Mouse (Mus musculus) adrenal gland, postnatal 10 days (tissue): ENCODE data around the gene Rsph1. TPM values are rescaled to one million over a fixed set of nuclear protein-coding genes. Genes with fewer than 3 reads are reported as not detected.

ENCODE experiments used
- DNase-seq: peaks from one replicate; pipeline ENCODE4 v3.0.0; 2021; ENCODE audit warnings: mixed read lengths
- total RNA-seq, 2 experiments: library from RNA; stranded (reverse); gene quantifications; 2 replicates each; pipeline ENCODE4 v1.2.3; 2021

The Rsph1 gene
- total RNA-seq, 2 experiments from 2014 or later: 3.5 to 4.6 TPM

GRCm38 (mm10) chr17:31258310-31258865 lies 18.8 kb downstream of the Rsph1 start:
- DNase-seq: no peak

DNA sequence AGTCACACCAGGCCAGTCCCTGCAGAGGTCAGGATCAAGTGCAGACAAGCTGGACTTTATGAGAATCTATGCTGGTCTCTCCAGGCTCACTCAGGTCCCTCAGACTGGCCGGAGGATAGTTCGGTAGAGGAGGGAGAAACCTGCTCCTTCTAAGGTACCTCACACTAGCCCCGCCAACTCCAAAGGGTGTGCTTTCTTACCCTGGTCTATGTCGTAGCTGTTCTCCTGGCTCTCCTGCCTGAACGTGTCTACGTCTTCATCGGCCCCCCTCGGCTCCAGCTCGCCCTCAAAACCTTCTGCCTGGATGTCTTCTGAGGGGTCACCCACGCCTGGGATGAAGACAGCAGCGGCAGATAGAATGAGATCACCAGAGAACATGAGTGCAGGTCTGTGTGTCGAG lies 19.3 kb downstream of the Rsph1 start:
- DNase-seq: no peak

- no peak for DNase-seq
These were observed 20.0 kb downstream of the Rsph1 start for GRCm38 (mm10) chr17:31257149-31257548.

DNA sequence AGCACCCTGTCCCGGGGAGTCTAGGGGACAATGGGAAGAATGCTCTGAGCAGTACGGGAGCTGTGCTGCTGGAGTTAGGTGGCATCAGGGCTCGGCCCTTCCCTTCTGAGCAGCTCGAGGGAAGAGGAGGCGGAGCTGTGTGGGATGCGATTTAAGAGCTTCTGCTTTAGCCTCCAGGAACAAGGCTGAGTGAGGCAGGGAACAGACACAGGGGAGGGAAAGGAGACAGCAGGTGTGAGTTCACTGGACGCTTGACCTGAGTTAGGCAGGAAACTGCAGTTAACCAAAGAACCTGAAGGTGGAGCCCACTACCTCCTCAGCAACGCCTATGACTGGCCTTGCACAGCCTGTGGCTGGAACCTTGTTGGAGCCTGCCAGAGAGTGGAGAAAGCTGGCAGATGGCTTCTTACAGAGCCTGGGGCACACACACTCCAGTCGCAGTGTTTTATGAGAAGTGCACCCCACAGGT lies 22.7 kb downstream of the Rsph1 start:
- peak; percentile 89 for DNase-seq

- DNase-seq: no peak
These were observed 23.2 kb downstream of the Rsph1 start for GRCm38 (mm10) chr17:31253951-31254350.

DNA sequence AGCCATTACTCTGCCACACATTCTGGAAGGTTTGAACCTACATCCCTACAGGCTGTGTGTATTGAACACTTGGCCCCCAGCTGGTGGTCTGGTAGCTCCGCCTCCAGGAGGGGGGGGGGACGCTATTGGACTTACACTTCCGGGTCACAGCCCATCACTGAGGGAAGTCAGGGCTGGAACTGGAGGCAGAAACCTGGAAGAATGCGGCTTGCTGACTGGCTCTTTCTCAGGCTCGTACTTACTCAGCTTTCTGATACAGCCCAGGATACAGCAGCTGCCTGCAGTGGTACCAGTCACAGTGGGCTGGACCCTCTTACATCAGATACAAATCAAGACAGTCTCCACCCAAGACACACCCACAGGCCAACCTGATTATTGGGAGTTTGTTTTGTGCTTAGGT lies 30.0 kb downstream of the Rsph1 start:
- no peak for DNase-seq

DNA sequence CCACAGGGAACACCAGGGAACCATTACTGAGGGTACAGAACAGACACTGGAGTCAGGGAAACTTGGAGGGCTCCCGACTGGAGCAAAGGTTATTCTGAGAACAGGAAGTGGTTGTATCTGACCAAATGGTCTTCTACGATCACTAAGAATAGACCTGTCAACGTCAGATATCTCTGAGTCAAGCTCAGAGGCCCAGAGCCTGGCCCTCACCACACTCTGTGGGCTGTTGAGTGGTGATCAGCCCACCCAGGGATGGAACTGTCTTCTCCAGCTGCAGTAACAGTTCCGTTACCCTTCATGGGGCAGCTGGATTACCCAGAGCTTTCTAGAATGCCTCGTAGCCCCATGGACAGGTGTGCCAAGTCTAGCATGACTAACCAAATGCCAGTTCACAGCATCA lies 31.9 kb downstream of the Rsph1 start:
- DNase-seq: no peak

DNA sequence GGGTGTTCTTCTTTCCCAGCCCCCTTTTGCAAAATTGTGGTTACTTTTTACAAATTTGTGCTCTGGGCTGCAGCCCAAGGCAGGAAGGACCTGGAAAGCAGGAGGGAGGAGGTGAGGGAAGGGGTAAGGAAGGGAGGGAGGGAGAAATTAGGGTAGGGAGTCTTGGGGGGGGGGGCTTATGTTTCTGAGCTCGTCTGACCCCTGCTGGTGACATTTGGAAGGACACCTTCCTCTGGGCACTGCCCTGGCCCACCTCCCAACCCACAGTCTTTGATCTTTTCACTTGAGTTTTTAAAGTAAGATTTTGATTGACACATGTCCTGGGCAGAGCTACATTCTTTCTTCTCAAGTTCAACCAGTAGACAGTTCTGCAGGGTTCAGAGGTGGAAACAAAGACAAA lies 34.4 kb downstream of the Rsph1 start:
- peak; percentile 51 for DNase-seq

GRCm38 (mm10) chr17:31241156-31241555 lies 36.0 kb downstream of the Rsph1 start:
- DNase-seq: no peak

DNA sequence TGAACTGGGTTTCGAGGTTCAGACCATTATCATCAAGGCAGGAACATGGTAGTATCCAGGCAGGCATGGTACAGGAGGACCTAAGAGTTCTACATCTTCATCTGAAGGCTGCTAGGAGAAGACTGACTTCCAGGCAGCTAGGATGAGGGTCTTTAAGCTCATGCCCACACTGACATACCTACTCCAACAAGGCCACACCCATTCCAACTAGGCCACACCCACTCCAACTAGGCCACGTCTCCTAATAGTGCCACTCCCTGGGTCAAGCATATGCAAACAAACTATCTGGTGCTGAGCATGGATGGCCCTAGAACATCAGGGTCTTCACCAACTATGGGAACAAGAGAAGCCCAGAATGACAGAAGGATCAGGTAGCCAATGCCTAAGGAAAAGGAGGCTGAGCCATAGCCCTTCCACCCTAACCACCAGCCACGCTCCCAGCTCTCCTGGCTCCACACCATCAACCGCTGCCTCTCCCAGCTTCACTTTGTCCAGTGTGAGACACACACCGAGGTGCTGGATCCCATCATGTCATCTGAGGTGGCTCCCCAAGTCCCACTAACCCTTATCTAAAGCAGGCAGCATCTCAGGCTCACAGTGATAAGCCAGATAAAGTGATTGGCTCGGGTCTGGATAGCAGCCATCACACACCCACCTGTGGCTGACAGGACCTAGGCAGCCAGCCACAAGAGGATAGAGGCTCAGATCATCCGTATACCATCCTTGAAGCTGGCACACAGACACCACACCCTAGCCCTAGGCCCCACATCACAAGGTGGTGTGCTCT lies 38.8 kb downstream of the Rsph1 start:
- DNase-seq: no peak

GRCm38 (mm10) chr17:31235915-31236314 lies 41.3 kb downstream of the Rsph1 start:
- no peak for DNase-seq

DNA sequence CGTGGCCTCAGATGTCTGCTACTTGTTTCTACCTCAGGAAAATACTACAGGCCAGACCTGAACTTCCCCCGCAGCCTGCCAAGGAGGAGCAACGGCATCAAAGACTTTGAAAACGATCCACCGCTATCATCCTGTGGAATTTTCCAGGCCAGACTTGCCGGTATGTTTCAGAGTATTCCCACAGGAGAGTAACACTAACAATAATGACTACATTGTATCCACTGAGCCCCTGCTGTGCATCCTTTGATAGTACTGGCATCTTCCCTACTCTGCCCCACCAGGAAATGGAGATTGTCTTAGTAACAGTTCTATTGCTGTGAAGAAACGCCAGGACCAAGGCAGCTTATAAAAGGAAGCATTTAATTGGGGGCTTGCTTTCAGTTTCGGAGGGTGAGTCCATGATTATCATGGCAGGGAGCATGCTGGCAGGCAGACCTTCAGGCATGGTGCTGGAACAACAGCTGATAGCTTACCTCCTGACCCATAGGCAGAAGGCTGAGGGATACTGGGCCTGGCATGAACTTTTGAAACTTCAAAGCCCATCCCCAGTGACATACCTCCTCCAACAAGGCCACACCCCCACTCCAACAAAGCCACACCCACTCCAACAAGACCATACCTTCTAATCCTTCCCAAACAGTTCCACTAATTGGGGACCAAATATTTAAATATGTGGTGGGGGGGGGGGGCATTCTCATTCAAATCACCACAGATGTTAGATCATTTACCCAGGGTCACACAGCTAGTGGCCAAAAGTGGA lies 44.8 kb downstream of the Rsph1 start:
- DNase-seq: no peak

DNA sequence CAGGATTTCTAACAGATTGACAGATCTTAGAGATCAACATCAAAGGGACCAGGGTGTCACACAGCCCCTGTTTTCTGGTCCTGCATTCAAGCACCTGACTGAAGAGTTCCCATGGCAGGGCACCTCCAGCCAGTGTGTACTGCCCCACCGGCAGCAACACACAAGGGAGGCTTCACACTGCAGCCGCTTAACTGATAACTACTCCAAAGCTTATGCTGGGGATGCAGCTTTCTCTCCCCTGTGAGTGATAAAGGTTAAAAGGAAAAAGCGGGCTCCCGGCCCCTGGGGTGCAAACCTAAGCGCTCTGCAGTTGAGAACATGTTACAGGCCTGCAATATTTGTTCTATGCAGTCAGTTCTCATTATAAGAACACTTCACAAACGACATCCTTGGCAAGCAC lies 45.4 kb downstream of the Rsph1 start:
- no peak for DNase-seq

DNA sequence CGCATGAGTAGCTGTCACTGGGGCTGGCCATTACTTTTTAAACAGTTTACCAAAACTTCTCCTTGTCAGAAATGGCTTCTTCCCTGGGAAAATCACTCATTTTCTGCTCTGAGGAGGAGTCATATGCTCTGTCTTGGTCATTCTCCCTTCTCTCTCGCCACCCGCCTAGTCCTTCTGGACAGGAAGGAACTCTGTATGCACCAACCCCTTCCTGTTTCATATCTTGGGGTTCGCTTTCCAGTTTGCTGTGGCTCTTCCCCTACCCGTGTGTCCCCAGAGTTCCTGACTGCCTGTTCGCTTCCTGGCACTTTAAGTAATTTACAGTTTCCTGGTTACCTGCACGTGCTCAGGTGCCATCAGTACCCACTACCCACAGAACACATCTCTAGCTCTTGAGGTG lies 50.3 kb downstream of the Rsph1 start:
- DNase-seq: no peak

- DNase-seq: no peak
These were observed 50.8 kb downstream of the Rsph1 start for GRCm38 (mm10) chr17:31226368-31226767.

DNA sequence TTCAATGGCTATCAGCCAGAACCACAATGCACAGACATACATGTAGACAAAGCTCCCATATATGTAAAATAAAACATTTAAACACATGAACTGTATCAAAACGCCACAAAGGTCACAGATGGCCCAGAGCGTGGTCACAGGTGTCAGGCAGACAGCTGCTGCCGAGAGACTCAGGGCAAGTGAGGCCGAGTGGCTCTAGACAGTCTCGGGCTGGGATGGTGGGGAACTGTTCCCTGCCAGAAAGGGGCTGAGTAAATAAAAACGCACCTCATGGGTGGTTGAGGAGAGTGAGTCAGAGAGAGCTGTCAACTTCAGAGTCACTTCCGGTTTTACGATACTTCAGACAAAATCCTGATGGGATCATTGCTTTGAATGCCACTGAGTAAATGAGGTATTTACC lies 52.6 kb downstream of the Rsph1 start:
- no peak for DNase-seq

DNA sequence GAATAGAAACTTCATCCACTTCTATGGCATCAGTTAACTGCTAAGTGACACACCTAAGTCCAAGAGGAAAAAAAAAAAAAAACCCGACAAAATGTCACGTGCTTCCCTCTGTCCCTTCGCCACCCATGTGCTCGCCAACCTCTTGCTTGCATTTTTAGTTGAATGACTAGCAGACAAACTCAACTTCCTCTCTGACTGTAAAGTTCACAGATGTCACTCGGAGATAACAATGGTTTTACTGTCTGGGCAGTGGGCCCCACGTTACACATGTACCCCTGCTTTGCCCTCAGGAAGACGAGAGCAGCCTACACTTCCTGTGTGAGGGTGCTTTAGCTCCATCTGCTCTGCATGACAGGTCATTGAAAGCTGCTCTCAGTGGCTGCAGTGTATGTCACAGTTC lies 53.3 kb downstream of the Rsph1 start:
- no peak for DNase-seq

- DNase-seq: no peak
These were observed 54.3 kb downstream of the Rsph1 start for GRCm38 (mm10) chr17:31222810-31223310.

DNA sequence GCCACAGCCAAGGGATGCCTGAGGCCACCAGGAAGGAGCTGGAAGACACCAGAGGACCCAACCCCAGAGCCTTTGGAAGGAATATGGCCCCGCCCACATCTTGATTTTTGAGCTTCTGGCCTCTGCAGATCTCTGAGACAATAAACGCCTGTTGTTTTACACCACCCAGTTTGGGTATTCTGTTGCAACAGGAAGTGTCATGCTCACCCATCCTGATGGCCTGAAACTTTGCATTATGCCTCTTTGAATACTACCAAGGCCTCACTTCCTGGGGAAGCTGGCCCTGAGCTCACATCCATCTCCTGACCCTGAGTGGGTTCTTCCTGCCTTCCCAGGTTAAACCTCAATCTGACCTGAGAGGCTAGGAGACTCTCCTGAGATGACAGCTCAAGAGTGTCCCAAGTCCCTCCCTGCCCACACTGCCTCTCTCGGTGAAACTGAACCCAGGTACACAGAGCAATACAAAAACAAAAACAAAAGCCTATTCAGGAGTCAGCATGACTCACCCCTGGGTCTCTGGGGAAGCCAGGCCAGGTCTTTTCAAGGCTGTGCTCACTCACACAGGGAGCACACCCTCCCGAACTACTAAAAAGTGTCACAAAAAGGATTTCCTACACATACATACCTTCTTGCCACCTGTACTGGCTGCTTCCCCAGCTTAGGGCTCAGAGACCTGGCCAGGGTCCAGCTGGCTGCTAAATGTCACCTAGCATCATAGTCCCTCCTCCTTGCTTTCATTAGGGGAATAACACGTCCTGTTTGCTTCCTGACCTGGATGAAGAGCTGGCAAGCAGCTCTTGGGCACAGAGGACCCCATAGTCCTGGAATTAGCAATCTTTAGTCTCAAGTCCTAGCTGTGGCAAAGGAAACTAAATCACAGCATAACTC lies 60.9 kb downstream of the Rsph1 start:
- DNase-seq: peak; percentile 37

GRCm38 (mm10) chr17:31211881-31212280 lies 65.3 kb downstream of the Rsph1 start:
- DNase-seq: no peak

- DNase-seq: no peak
These were observed 66.9 kb downstream of the Rsph1 start for GRCm38 (mm10) chr17:31210299-31210698.

- no peak for DNase-seq
These were observed 67.7 kb downstream of the Rsph1 start for GRCm38 (mm10) chr17:31209376-31209930.
